Mouse (Mus musculus) lung, postnatal 0 days (tissue): ENCODE data around the gene Gata2.

Experiments
- CTCF ChIP-seq: IDR thresholded peaks from 2 replicates; pipeline ENCODE4 v1.5.1; 2016; ENCODE audit warnings: antibody characterized with exemption, mild to moderate bottlenecking
- EP300 ChIP-seq: IDR thresholded peaks from 2 replicates; pipeline ENCODE4 v1.6.1; 2016; ENCODE audit warnings: antibody characterized with exemption, mild to moderate bottlenecking, control low read depth

DNA sequence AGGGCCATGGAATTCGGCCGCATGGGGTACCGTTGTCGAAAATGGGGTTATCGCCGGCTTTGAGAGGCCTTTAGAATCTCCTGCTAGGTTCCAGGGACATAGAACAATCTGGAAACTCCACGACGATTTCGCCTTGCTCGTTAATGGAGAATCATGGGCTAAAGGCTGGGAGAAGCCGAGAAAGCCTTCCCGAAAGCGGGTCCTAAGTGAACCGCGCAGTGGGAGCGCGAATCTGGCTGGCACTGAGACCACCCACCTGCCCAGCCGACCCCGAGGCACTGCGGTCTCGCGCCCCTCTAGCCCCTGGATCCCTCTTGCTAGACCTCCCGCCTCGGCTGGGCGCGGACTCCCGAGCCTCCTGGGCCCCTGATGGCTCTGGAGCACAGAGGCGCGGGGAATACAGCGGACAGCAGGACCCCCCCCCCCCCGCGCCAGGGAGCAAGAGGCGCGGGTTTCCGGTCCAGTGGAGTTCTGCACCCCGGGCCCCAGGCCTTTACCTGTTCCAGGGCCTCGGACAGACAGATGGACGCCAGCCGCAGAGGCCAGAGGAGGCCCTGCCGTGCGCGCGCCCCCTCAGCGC lies 3.1 kb downstream of the Gata2 start:
- TF ChIP-seq CTCF, result no peak
- TF ChIP-seq EP300, result no peak
